Mouse (Mus musculus) lung, adult 2 months (tissue): Measurements from ENCODE around the gene Lamc3.

Experiments used
- CTCF ChIP-seq: fragments of 200-500 bp; IDR thresholded peaks from 2 replicates; pipeline ENCODE4 v1.5.1; 2011; ENCODE audit warnings: mild to moderate bottlenecking, low read length, control low read depth; ENCODE audit not compliant: insufficient read depth
- POLR2A ChIP-seq: fragments of 200-500 bp; IDR thresholded peaks from 2 replicates; pipeline ENCODE4 v1.6.1; 2011; ENCODE audit warnings: low read depth, mild to moderate bottlenecking, control low read depth, low read length, borderline replicate concordance; ENCODE audit errors: extremely low read depth

- TF ChIP-seq POLR2A (no peak), CTCF (no peak)
Observed at GRCm38 (mm10) chr2:31953687-31954086, 66.6 kb downstream of the Lamc3 start.
